Mouse (Mus musculus) spleen, postnatal 14 days (tissue): Measurements from ENCODE around the gene Rasip1.

Experiments used
- DNase-seq, 2 experiments: peaks; one replicate each; pipeline ENCODE4 v3.0.0; 2021 to 2022; ENCODE audit warnings: low spot score in 2 of 2

The Rasip1 gene

DNA sequence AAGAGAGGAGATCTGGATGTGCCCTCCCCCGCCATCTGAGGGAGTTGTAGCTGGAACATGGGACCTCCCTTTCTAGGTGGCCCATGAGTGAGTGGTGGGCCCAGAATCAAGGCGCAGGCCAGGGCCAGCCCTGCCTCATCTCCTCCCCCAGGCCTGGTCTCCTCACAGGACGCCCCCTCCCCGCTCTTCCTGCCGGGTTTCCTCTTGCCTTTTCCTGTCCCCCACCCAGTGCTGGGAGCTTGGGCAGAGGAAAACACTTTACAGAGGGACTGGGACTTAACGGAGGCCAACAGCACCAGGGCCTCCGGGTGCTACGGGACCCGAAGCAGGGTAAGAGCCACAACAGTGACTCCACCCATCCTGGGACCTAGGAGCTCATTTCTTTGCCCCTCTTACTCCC, at the start of gene Rasip1:
Gene Rasip1 (plus strand): TSS at position 228 of the 400 bp plus-strand sequence.
- no peak for DNase-seq

DNA sequence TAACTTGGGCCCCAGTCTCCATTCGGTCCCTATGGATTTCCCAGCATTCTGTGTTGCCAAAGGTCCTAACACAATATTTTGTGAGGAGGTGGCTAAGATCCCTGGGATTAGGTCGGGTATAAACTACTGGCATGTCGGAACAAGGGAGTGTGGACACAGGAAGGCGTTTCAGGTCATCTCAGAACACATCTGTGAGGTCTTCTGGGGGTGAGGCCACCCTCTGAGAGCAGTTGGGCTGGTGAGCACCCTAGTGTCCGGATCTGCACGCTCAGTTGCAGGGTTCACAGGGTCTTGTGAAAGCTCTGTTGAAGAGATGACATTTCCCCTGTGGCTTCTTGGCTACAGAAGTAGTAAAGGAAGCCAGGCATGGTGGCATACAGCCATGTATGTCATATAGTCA, 41.4 kb upstream of the Rasip1 start:
- no peak for DNase-seq

DNA sequence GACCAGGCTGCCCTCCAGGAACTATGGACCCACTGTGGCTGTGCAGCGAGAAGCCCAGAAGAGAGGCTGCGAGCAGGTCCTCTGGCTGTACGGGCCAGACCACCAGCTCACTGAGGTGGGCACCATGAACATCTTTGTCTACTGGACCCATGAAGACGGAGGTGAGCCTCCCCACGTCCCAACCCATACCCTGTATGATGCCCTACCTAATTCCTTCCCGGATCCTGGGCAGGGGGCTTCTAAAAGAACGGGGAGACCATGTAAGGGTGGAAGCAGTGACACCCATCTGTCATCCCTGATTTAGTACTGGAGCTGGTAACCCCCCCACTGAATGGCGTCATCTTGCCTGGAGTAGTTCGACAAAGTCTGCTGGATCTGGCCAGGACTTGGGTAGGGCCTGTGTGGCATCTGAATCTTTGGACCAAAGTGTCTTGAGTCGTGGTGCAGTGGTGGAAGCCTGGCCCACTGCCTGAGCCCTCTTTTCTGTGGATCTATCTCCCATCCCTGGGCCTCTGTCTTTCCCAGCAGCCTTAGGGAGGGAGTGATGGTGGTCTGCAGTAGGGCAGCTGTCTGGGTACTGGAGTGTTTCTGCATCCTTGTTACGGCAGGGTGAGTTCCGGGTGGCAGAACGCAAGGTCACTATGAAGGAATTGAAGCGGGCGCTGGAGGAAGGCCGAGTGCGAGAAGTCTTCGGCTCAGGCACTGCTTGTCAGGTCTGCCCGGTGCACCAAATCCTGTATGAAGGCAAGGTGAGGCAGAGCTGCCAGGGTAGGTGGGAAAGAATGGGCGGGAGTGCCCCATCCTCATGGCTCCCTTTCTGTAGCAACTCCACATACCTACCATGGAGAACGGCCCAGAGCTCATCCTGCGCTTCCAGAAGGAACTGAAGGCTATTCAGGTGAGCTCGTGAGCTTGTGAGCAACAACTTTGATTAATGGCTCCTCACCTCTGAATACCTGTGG, 39.4 kb upstream of the Rasip1 start:
- DNase-seq: no peak

DNA sequence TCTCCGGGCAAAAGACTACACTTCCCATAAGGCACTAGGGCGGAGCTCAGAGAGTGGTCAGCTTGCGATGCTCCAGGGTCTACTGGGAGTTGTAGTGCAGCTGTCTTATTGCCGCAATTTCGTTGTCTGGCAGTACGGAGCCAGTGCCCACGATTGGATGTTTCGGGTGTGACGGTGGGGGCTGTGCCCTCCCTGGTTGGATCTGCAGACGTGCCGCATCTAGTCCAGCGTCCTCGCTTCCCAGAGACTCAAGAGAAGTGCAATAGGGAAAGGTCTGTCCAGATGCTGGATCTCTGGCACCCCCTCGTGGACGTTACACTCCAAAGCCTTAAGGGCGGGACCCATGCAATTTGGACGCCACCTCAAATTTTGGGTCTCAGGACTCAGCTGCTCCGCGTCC, 38.1 kb upstream of the Rasip1 start:
- peak; percentile 64 to 79 for DNase-seq

DNA sequence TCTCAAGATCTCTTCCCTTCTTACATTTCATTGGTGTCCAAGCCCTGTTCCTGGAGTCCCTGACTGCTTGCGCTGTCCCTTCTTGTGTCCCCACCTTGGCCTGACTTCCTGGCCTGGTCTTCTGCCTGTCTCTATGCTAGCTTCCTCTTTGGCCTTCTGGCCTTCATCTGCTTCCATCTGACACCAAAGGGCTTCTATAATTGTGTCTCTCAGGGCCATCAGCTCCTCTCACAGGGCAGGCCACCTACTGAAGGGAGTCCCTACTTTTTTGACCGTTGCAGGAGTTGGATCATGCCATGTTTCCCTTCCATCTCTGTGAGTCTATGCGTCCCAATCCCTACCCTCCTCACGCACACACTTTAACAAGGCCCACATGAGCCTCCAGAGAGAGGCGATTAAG, 37.4 kb upstream of the Rasip1 start:
- DNase-seq: no peak

DNA sequence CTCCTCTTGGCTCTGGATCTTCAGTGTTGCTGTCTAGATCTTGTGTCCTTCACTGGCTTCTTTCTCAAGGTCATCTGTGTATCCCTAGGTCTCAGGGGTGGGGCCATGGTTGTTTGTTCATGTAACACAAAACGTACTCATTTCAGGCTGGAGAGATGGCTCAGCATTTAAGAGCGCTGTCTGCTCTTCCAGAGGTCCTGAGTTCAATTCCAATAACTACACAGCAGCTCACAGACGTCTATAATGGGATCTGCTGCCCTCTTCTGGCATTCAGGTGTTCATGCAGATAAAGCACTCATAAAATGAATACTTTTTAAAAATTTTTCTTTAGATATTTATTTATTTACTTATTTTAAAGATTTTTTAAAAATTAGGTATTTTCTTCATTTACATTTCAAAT, 36.4 kb upstream of the Rasip1 start:
- DNase-seq: no peak

DNA sequence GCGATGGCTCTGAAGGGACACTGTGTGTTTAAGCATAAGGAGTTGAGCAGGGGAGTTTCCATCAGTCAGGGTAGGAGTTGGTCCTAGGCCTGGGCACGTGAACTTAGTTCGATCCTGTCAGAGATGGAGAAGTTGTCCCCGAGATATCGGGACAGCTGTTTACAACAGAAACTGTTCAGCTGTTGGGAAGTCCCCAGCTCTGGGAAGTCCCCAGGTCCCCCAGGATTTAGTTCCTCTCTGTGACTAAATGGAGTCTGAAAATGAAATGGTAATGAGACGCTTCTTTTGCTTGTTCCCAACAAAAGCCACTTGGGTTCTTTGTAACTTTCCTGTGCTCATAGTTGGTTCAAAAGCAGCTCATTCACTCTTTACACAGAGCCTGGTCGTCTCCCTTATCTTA, 35.4 kb upstream of the Rasip1 start:
- no peak for DNase-seq

DNA sequence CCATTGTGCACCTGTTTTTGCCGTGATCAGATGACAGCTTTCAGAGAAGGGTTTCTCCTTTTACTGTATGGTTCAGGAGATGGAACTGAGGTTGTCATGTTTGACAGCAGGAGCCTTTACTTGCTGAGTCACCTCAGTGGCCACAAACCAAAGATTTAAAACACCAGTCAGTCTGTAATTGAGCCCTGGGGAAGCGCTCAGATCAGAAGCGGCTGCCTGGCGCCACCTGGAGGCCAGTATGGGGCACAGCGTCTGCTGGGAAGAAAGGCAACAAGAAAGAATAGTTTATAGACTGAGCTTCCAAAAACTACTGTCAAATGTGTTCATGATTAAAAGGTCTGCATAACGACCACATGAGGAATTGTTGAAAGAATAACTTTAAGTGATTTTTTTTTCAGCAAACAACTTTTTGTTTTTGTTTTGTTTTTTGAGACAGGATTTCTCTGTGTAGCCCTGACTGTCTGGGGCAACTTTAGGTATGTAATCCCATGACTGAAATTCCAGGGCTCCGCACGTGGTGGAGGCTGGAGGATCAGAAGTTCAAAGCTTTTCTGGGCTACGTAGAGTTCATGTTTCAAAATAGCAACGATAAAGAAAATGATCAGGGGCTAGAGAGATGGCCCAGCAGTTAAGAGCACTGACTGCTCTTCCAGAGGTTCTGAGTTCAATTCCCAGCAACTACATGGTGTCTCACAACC, 34.0 kb upstream of the Rasip1 start:
- peak; percentile 37 to 70 for DNase-seq

DNA sequence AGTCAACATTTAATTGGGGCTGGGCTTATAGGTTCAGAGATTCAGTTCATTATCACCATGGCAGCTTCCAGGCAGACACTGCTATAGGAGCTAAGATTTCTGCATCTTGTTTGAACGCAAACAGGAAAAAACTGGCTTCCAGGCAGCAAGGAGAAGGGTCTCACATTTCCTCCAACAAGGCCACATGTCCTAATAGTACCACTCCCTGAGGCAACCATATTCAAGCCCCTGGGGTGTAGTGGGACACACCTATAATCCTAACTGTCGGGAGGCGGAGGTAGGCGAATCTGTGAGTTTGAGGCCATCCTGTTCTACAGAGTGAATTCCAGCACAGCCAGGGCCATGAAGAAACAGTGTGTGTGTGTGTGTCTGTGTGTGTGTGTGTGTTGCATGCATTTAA, 32.1 kb upstream of the Rasip1 start:
- no peak for DNase-seq

DNA sequence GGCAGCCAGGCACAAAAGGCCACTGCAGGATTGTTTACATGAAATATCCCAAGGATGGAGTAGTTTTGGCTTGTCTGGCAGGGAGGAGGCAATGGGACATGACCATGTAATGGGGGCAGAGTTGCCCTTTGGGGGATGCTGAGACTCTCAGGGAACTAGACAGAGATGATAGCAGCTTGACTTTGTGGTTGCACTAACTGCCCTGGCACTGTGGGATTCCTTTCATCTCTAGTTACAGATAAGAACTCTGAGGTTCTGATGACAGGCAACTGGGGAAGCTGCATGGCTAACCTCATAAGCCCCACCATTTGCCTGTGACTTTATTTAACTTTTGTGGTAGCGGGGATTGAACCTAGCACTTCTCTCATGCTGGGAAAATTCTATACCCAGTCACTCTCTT, 31.2 kb upstream of the Rasip1 start:
- no peak for DNase-seq

DNA sequence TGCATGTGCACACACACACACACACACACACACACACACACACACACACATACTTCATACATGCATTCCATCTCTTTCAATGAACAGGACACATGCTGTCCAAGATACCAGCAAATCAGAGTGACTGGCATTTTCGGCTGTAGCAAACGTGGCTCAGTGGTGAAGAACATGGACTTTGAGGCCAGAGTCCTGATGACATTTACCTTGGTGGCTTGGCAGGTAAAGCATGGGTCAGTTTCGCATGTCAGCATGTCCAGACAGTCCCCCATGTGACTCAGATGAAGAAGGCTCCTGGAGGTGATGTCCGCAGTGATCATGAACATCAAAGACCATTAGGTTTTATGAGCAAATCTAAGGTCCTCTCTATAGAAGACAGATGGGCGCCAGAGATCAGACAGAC, 30.3 kb upstream of the Rasip1 start:
- no peak for DNase-seq

DNA sequence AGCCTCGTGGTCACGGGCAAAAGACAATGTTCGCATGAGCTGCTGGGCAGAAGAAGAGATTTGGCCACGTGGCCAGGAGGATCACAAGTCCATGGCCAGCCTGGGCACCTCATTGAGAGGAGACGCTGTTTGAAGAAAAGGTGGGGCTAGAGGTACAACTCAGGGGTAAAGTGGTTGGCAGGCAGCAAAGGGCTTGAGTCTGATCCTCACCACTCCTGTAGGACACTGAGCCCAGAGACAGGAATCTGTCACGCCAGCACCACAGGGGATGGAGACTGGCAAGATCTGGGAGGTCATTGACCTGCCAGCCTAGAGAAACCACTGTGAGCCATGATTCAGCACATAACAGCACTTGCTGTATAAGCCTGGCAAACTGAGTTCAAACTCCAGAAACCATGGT, 29.8 kb upstream of the Rasip1 start:
- no peak for DNase-seq

DNA sequence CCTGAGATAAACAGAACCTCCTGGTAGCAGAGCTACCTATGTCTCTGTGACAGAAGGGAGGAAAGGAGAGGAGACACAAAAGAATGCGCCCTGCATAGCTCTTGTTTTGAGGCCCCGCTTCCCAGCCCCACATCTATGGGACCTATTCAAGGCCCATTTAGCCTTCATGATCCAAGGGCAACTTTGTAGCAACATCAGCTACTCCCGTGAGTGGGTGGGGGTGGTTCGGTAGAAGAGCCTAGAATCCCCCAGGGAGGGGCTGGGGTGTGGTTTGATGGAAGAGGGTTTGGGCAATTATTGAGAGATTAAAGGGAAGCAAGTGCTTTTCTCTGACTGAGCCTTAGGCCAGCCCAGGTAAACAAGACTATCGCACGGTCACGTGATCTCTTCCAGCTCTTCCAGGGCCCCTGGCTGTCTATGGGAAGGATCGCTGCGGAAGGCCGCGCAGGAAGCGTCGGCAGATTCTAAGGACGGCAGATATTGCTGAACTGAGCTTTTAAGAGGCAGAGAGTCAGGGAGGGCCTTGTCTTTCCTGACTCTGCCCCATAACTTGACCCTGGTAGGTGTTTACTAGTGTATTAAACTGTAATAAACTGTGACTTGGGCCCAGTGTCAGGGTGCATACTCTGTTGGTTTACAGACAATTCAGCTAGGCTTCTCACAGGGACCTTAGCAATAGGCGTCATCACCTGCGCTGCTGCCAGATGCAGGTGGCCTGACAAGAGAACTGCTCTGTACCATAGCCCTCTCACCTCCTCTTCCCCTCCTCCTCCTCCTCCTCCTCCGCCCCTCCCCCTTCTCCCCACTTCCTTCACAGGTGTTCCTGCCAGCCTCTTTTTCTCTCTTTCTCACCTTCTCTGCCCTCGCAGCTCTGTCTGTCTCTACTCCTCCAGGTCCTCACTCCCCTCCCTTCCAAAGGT, 28.1 kb upstream of the Rasip1 start:
- DNase-seq: no peak

DNA sequence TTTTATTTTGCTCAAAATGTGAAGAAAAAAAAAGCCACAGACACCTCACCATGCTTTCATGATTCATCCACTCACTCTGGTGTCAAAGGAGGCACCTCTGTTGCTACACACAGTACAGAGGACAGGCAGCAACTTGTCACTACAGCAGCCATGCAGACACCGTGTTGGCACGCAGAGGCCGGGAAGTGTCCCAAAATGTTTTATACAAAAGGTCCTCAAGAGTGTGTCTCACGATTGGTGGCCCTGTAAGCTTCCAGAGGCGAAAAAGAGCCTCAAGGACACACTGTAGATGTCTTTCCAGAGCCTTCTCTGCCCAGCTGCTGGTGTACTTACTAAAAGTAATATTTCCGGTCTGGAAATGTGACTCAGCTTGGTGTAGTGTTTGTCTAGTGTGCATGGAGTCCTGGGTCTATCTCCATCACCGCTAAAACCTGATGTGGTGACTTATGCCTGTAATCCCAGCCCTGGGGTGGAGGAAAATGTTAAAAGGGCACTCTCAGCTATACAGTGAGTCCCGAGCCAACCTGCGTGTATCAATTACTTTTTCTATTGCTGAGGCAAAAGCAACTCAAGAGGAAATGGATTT, 21.5 kb upstream of the Rasip1 start:
- no peak for DNase-seq

DNA sequence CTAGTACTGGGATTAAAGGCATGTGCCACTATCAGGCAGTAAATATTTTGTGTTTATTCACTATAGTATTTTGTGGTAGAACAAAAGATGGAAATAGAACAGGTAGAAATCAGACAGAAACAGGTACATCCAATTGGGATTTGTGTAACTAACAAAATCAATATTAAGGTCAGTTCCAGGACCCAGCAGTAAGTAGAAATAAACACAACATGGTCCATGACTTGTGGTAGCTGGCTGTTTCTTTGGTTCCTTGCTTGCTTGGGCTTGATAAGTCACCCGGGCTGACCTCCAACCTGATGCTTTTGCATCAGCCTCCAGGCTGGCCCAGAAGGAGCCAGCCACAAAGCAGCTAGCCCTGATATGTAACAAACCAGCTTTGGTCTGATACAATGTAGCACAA, 17.8 kb upstream of the Rasip1 start:
- DNase-seq: no peak

DNA sequence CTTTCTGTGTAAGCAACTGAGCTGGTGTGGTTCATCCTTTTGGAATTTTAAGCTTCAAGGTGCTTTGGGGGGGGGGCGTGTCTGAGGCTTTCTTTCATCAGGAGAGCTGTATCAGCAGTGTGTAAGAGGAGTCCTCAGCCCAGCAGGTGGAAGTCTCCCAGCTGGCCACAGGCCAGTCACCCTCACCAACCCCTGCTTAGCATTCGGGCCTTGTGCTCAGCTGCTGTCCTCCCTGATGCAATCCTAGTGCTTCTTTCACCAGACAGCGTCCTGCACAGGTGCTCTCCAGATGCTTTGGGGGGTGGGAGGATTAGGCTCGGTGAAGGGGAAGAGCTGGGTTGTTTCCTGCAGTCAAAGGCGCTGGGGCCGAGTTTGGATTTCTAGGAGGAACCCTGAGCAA, 11.0 kb upstream of the Rasip1 start:
- no peak for DNase-seq

DNA sequence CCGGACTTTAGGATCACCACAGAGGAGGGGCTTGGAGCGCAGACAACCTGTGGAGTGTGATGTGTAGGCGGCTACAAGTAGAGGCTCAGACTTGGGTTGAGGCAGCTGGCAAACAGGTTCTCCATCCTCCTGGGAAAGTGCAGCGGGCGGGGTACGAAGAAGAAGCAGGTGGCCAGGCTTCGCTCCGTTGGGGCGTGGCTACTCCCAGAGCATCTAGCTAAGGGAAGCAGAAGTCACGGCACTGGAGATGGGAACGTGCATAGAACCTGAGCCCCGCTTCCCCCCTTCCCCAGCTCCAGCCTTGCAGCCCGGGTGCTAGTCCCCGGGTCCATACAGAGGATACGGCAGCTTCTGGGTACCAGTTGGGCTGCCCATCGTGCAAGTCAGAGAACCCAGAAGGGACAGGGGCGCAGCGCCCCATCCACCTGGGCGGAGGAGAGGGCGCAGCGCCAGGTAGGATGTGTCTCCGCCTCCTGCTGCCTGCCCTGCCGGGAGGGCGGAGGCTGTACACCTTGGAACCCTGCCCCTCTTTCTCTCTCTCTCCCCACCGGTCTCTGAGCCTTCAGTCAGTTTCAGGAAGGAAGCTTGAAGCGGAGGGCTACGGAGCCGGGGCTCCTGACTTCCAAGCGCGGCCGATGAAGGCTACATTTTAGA, 10.1 kb upstream of the Rasip1 start, which contains the start of gene Fut1:
Gene Fut1 (plus strand): TSS at position 248 of the 654 bp plus-strand sequence.
- no peak for DNase-seq

DNA sequence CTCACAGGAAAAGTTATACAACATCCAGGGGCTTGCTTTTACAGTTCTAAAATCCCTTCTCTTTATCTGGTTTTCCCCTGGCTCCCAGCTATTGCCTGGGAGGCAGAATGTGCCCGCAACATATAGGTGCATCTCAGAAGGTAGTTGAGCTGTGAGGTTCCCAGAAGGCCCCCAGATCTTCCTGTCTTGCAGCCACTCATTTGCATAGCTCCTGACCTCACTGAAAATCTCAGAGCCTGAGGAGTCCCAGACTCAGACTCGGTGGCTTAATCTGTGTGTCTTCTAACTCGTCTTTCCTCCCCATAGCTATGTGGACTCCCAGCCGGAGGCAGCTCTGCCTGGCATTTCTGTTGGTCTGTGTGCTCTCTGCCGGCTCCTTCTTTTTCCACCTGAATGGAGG, 9.0 kb upstream of the Rasip1 start:
- DNase-seq: no peak

DNA sequence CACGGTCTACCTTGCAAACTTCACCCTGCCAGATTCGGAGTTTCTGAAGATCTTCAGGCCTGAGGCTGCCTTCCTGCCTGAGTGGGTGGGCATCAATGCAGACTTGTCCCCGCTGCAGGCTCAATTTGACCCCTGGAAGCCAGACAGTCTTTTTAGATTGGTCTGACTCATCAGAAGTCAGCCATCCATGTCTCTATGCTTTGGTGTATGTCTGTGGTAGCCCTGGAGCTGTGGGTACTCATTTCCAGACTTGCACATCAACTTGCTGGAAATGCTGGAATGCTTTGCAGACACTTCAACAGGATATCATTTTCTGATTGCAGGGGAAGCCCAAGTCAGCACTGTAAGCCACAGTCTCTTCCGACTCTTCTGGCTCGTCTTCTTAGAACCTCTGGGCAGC, 7.7 kb upstream of the Rasip1 start:
- no peak for DNase-seq

DNA sequence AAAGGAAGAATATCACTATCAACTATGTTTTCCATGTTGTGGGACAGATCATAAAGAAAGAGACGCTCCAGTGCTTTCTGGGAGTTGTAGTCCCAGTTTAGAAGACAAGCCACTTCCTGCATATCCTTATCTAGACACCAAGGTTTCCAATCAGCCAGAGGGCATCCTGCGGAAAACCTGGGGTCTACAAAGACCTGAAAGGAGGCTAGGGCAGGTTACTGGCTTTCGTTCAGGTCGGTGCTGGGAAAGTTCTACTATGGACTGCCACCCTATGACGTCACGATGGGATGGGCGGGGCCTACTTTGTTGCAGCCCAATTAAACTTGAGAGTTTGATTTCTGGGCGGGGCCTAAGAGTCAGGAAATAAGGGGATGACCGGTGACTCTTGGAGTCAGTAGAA, 5.8 kb upstream of the Rasip1 start, which contains the start of gene Izumo1:
Gene Izumo1 (plus strand): TSS at position 369 of the 400 bp plus-strand sequence.
- DNase-seq: no peak

DNA sequence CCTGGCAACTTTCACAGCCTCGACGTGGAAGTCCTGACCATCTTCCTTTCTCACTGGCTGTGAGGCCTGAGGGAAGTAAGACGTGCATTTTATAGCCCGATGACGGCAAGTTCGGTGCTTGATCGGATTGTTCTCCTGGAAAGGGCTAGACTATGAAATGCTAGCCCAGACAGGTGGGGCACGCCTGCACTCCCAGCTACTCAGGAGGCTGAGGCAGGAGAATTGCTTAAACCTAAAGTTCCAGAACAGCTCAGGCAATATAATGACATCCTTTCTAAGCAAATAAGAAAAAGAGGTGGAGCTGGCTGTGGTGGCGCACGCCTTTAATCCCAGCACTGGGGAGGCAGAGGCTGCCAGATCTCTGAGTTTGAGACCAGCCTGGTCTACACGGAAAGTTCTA, 3.8 kb upstream of the Rasip1 start:
- DNase-seq: no peak
